Mouse (Mus musculus) megakaryocyte, embryonic 14.5 days (primary cell): Measurements from ENCODE around the gene Mob4.
"Not testable (repeated sequence)": the region's sequence is repeated elsewhere in the genome, so short reads cannot be mapped to it uniquely, and the experiment has no call there.

Source experiments
- FLI1 ChIP-seq: IDR thresholded peaks from 2 replicates; pipeline ENCODE4 v1.6.1; 2012; ENCODE audit warnings: low read length, inconsistent platforms, mixed read lengths
- GATA1 ChIP-seq: IDR thresholded peaks from 3 replicates; pipeline ENCODE4 v1.6.1; 2012; ENCODE audit warnings: mixed read lengths, low read length, inconsistent platforms, borderline replicate concordance

- TF ChIP-seq GATA1, FLI1: not testable (repeated sequence)
Observed at GRCm38 (mm10) chr1:55124136-55124535, 6.9 kb upstream of the Mob4 start.
